Comparison of ENCODE assay signal across 24 mouse cellular contexts in genomic region chr6:66996257-66996656, GRCm38 (mm10). TPM values are rescaled to one million over a fixed set of nuclear protein-coding genes. Genes with fewer than 3 reads are reported as not detected.
DNase-seq lines count a peak whose midpoint lies in the region; ATAC-seq and TF ChIP-seq lines count a peak whose summit lies in the region.
"Had no signal": no experiment of that assay in that cellular context is flagged by ENCODE, and none has a peak within 500 bp of the region (broad histone marks: within the 10 kb centered on the region; RNA-seq: fewer than 3 reads in every experiment).

No protein-coding gene starts in this region.

- WGBS in liver, embryonic 16.5 days (ENCODE audit: insufficient replicate concordance): 54% methylated on average over 1 of the region's 1 CpGs
- WGBS in liver, embryonic 12.5 days (ENCODE audit: insufficient replicate concordance): 54% methylated on average over 1 of the region's 1 CpGs
- WGBS in stomach, embryonic 16.5 days: 63% methylated on average over 1 of the region's 1 CpGs
- WGBS in stomach, postnatal 0 days: 59% methylated on average over 1 of the region's 1 CpGs

- peak; percentile 55; the same call in 1 of the 2 replicates for ATAC-seq in liver, embryonic 16.5 days (ENCODE audit: low read depth)
- ATAC-seq in liver, embryonic 12.5 days: no peak
- no peak for ATAC-seq in stomach, embryonic 16.5 days (ENCODE audit: insufficient read depth, low FRiP score)
- no peak for ATAC-seq in stomach, postnatal 0 days (ENCODE audit: low FRiP score, low TSS enrichment)
- ATAC-seq: activated CD4-positive, CD25-positive, alpha-beta regulatory T cell, adult 4 months; CD4-positive, CD25-positive, alpha-beta regulatory T cell, adult 4 months; forebrain, embryonic 13.5 days; forebrain, embryonic 15.5 days; Patski had no signal

- H3K27ac ChIP-seq in liver, embryonic 16.5 days (ENCODE audit: low read length): no peak overlapping the region
- no peak overlapping the region for H3K27ac ChIP-seq in liver, embryonic 12.5 days
- H3K27ac ChIP-seq in stomach, embryonic 16.5 days (ENCODE audit: low read length): 0 out of 2 replicates have a peak overlapping the region, but pooled peaks have one; percentile 8
- no peak overlapping the region for H3K27ac ChIP-seq in stomach, postnatal 0 days (replicated peaks)
- H3K27ac ChIP-seq: embryonic facial prominence, embryonic 10.5 days; embryonic facial prominence, embryonic 12.5 days; forebrain, embryonic 13.5 days; forebrain, embryonic 15.5 days had no signal

- H3K9me3 ChIP-seq in liver, embryonic 16.5 days (replicated peaks; ENCODE audit: control insufficient read depth, low read length): no peaks in the 10 kb centered on the region
- H3K9me3 ChIP-seq in liver, embryonic 12.5 days (replicated peaks): no peaks in the 10 kb centered on the region
- H3K9me3 ChIP-seq in stomach, embryonic 16.5 days (replicated peaks; ENCODE audit: control insufficient read depth, low read length): no peaks in the 10 kb centered on the region
- no peaks in the 10 kb centered on the region for H3K9me3 ChIP-seq in stomach, postnatal 0 days (ENCODE audit: control insufficient read depth, low read length)
- H3K9me3 ChIP-seq: embryonic facial prominence, embryonic 10.5 days; embryonic facial prominence, embryonic 12.5 days; forebrain, embryonic 13.5 days; forebrain, embryonic 15.5 days; G1E had no signal

- no peak for TF ChIP-seq CTCF in stomach, postnatal 0 days (IDR thresholded peaks at IDR 0.05; ENCODE audit: low read depth)

- peaks cover 3% of the 10 kb centered on the region for H3K4me1 ChIP-seq in liver, embryonic 16.5 days (ENCODE audit: control insufficient read depth, low read depth, low read length)
- H3K4me1 ChIP-seq in liver, embryonic 12.5 days: 0 out of 2 replicates have a peak, but pooled peaks cover 10% of the 10 kb centered on the region
- H3K4me1 ChIP-seq in stomach, embryonic 16.5 days (ENCODE audit: control insufficient read depth, insufficient read depth, low read length): 0 out of 2 replicates have a peak, but pooled peaks cover 3% of the 10 kb centered on the region
- H3K4me1 ChIP-seq in stomach, postnatal 0 days (replicated peaks; ENCODE audit: control insufficient read depth, insufficient read depth): peaks cover 3% of the 10 kb centered on the region; the same call in 1 of the 2 replicates
- H3K4me1 ChIP-seq: embryonic facial prominence, embryonic 10.5 days; embryonic facial prominence, embryonic 12.5 days; forebrain, embryonic 13.5 days; forebrain, embryonic 15.5 days had no signal

- intact Hi-C loops in heart, postnatal 14 days (cut with DNase I): no loop called here

- H3K4me2 ChIP-seq in liver, embryonic 16.5 days (ENCODE audit: low read depth, low read length): no peak overlapping the region
- H3K4me2 ChIP-seq in liver, embryonic 12.5 days: no peak overlapping the region
- no peak overlapping the region for H3K4me2 ChIP-seq in stomach, embryonic 16.5 days (ENCODE audit: low read depth, low read length)
- H3K4me2 ChIP-seq in stomach, postnatal 0 days (replicated peaks; ENCODE audit: low read depth): no peak overlapping the region
- H3K4me2 ChIP-seq: embryonic facial prominence, embryonic 12.5 days; forebrain, embryonic 13.5 days; forebrain, embryonic 15.5 days had no signal

- no peaks in the 10 kb centered on the region for H3K36me3 ChIP-seq in liver, embryonic 16.5 days (ENCODE audit: control insufficient read depth, insufficient read depth)
- H3K36me3 ChIP-seq in liver, embryonic 12.5 days: no peaks in the 10 kb centered on the region
- H3K36me3 ChIP-seq in stomach, embryonic 16.5 days (ENCODE audit: control insufficient read depth, insufficient read depth, low read length): no peaks in the 10 kb centered on the region
- no peaks in the 10 kb centered on the region for H3K36me3 ChIP-seq in stomach, postnatal 0 days (ENCODE audit: control insufficient read depth, insufficient read depth, low read length)
- H3K36me3 ChIP-seq: embryonic facial prominence, embryonic 10.5 days; embryonic facial prominence, embryonic 12.5 days; forebrain, embryonic 15.5 days; G1E had no signal

- no peak overlapping the region for H3K4me3 ChIP-seq in liver, embryonic 16.5 days (ENCODE audit: low read depth, low read length)
- H3K4me3 ChIP-seq in liver, embryonic 12.5 days: no peak overlapping the region
- H3K4me3 ChIP-seq in stomach, embryonic 16.5 days (replicated peaks; ENCODE audit: low read length): no peak overlapping the region
- H3K4me3 ChIP-seq in stomach, postnatal 0 days (ENCODE audit: low read depth, low read length): no peak overlapping the region
- H3K4me3 ChIP-seq: embryonic facial prominence, embryonic 10.5 days; embryonic facial prominence, embryonic 12.5 days; forebrain, embryonic 13.5 days; forebrain, embryonic 15.5 days had no signal

- no peak overlapping the region for H3K9ac ChIP-seq in liver, embryonic 16.5 days (ENCODE audit: low read depth, low read length)
- H3K9ac ChIP-seq in liver, embryonic 12.5 days: no peak overlapping the region
- no peak overlapping the region for H3K9ac ChIP-seq in stomach, embryonic 16.5 days (ENCODE audit: low read length)
- no peak overlapping the region for H3K9ac ChIP-seq in stomach, postnatal 0 days (ENCODE audit: low read length)
- H3K9ac ChIP-seq: embryonic facial prominence, embryonic 12.5 days; forebrain, embryonic 13.5 days; forebrain, embryonic 15.5 days had no signal

- no peak for TF ChIP-seq EP300 in stomach, postnatal 0 days (optimal IDR thresholded peaks at IDR 0.05)

- DNase-seq in heart, adult 11 months: peak; percentile 40
- no peak for DNase-seq in heart, postnatal 14 days
- no peak for DNase-seq in stomach, postnatal 0 days (ENCODE audit: low spot score)
- DNase-seq: adrenal gland, adult 8-10 months; adrenal gland, postnatal 14 days; adrenal gland, postnatal 36 days; B cell, adult 2 months; cerebellum, adult 11-12 months; cerebellum, adult 2 months; cerebellum, adult 9-10 months; cerebellum, postnatal 10 days; cerebellum, postnatal 25 days had no signal

- no peaks in the 10 kb centered on the region for H3K27me3 ChIP-seq in liver, embryonic 16.5 days (ENCODE audit: control insufficient read depth, insufficient read depth, low read depth, low read length)
- H3K27me3 ChIP-seq in liver, embryonic 12.5 days (replicated peaks): no peaks in the 10 kb centered on the region
- H3K27me3 ChIP-seq in stomach, embryonic 16.5 days (ENCODE audit: control insufficient read depth, insufficient read depth, low read length): no peaks in the 10 kb centered on the region
- H3K27me3 ChIP-seq in stomach, postnatal 0 days (ENCODE audit: control insufficient read depth, insufficient read depth, low read length): no peaks in the 10 kb centered on the region
- H3K27me3 ChIP-seq: CH12.LX; embryonic facial prominence, embryonic 12.5 days; forebrain, embryonic 13.5 days; forebrain, embryonic 15.5 days; Patski had no signal

RNA-seq across cellular contexts. Expression of gene Gadd45a, which starts 41.0 kb away (rescaled TPM):
- total RNA-seq in heart, postnatal 14 days (2021): 10 to 100 TPM; 19.6 to 22.3 TPM
- 54.4 and 56.6 TPM in 2 replicates for polyA plus RNA-seq in liver, embryonic 16.5 days (2015; fragmentation: Nextera tagmentation; extraction: Ambion mirVana)
- 88.3 and 96.9 TPM in 2 replicates for polyA plus RNA-seq in liver, embryonic 12.5 days (2016; fragmentation: Nextera tagmentation; extraction: Ambion mirVana)
- polyA plus RNA-seq in stomach, embryonic 16.5 days (2015; fragmentation: Nextera tagmentation; extraction: Ambion mirVana): 18.1 and 18.3 TPM in 2 replicates
- 23.0 and 26.2 TPM in 2 replicates for polyA plus RNA-seq in stomach, postnatal 0 days (2015; fragmentation: Nextera tagmentation; extraction: Ambion mirVana)
